Comparison of ENCODE assay signal across 11 mouse cellular contexts in the genomic region with DNA sequence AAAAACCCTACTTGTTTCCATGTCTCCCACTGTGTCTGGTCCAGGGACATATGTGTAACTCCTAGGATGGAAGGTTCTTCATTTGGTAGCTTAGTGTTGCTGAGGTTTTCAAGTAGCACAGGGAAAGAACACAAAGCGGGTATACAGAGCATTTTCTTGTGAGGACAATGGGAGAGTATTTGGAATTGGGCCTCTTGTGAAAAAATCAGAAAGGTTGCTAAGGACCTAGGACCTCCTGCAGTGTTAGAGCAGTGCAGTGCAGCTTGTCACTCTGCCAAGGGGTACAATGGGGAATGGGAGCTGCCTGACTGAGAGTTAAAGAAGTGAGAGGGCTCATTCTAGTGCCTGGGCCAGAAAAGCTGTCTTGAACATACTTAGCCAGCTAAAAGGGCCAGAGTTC.
DNase-seq lines count a peak whose midpoint lies in the region; ATAC-seq and TF ChIP-seq lines count a peak whose summit lies in the region.
"Had no signal": no experiment of that assay in that cellular context is flagged by ENCODE, and none has a peak within 500 bp of the region (broad histone marks: within the 10 kb centered on the region; RNA-seq: fewer than 3 reads in every experiment).

No protein-coding gene starts in this region.

- no peak for TF ChIP-seq CTCF in gastrocnemius, adult 2 months (IDR thresholded peaks at IDR 0.05)

- ATAC-seq in forebrain, embryonic 11.5 days (replicated peaks; ENCODE audit: low FRiP score), result peak; percentile 92
- ATAC-seq in midbrain, embryonic 12.5 days (ENCODE audit: low FRiP score, low read depth), result peak; percentile 94
- no peak for ATAC-seq in intestine, embryonic 15.5 days

- H3K36me3 ChIP-seq in forebrain, embryonic 11.5 days (ENCODE audit: control insufficient read depth, insufficient read depth, low read length), result no peaks in the 10 kb centered on the region
- H3K36me3 ChIP-seq in midbrain, embryonic 12.5 days, result no peaks in the 10 kb centered on the region
- no peaks in the 10 kb centered on the region for H3K36me3 ChIP-seq in intestine, embryonic 15.5 days
- H3K36me3 ChIP-seq: embryonic facial prominence, embryonic 15.5 days had no signal

- H3K4me2 ChIP-seq in forebrain, embryonic 11.5 days (ENCODE audit: low read depth, low read length, severe bottlenecking), result no peak overlapping the region
- H3K4me2 ChIP-seq in midbrain, embryonic 12.5 days (replicated peaks), result no peak overlapping the region
- no peak overlapping the region for H3K4me2 ChIP-seq in intestine, embryonic 15.5 days (replicated peaks)
- H3K4me2 ChIP-seq: embryonic facial prominence, embryonic 15.5 days had no signal

- H3K27me3 ChIP-seq in forebrain, embryonic 11.5 days (ENCODE audit: control insufficient read depth, insufficient read depth, low read length), result no peaks in the 10 kb centered on the region
- no peaks in the 10 kb centered on the region for H3K27me3 ChIP-seq in midbrain, embryonic 12.5 days
- no peaks in the 10 kb centered on the region for H3K27me3 ChIP-seq in intestine, embryonic 15.5 days (replicated peaks)
- H3K27me3 ChIP-seq: embryonic facial prominence, embryonic 15.5 days had no signal

- H3K4me3 ChIP-seq in gastrocnemius, adult 2 months, result no peak overlapping the region
- no peak overlapping the region for H3K4me3 ChIP-seq in forebrain, embryonic 11.5 days (ENCODE audit: low read depth, low read length)
- no peak overlapping the region for H3K4me3 ChIP-seq in midbrain, embryonic 12.5 days
- no peak overlapping the region for H3K4me3 ChIP-seq in intestine, embryonic 15.5 days (replicated peaks)
- H3K4me3 ChIP-seq: embryonic facial prominence, embryonic 15.5 days had no signal

- H3K9ac ChIP-seq in forebrain, embryonic 11.5 days (ENCODE audit: low read length), result no peak overlapping the region
- H3K9ac ChIP-seq in midbrain, embryonic 12.5 days (replicated peaks), result no peak overlapping the region
- H3K9ac ChIP-seq in intestine, embryonic 15.5 days, result no peak overlapping the region
- H3K9ac ChIP-seq: embryonic facial prominence, embryonic 15.5 days; liver, embryonic 14.5 days had no signal

- 14% methylated on average over 1 of the region's 1 CpGs for WGBS in forebrain, embryonic 11.5 days
- WGBS in midbrain, embryonic 12.5 days, result 28% methylated on average over 1 of the region's 1 CpGs
- 88% methylated on average over 1 of the region's 1 CpGs for WGBS in intestine, embryonic 15.5 days

- no peak for DNase-seq in gastrocnemius, adult 2 months
- no peak for DNase-seq in gastrocnemius, adult 8-10 months (ENCODE audit: low spot score in 2 of 2)
- DNase-seq in Muller cell, postnatal 12 days (ENCODE audit: inconsistent ontology term), result peak; percentile 43
- DNase-seq in forebrain, embryonic 11.5 days (ENCODE audit: low spot score), result peak; percentile 61
- no peak for DNase-seq in heart, postnatal 10 days
- DNase-seq in lung, postnatal 10 days, result no peak

- H3K9me3 ChIP-seq in forebrain, embryonic 11.5 days (ENCODE audit: control insufficient read depth, low read length), result no peaks in the 10 kb centered on the region
- 0 out of 2 replicates have a peak, but pooled peaks cover 1% of the 10 kb centered on the region for H3K9me3 ChIP-seq in midbrain, embryonic 12.5 days
- H3K9me3 ChIP-seq in intestine, embryonic 15.5 days, result no peaks in the 10 kb centered on the region
- H3K9me3 ChIP-seq: embryonic facial prominence, embryonic 15.5 days had no signal

- intact Hi-C loops in gastrocnemius, adult 2 months (cut with DNase I), result no loop called here
- intact Hi-C loops in heart, postnatal 10 days (cut with DNase I), result no loop called here

- 0 out of 2 replicates have a peak overlapping the region, but pooled peaks have one; percentile 21 for H3K27ac ChIP-seq in gastrocnemius, adult 2 months
- H3K27ac ChIP-seq in forebrain, embryonic 11.5 days (ENCODE audit: low read depth, low read length), result peak overlapping the region; percentile 65; the same call in 1 of the 2 replicates
- H3K27ac ChIP-seq in midbrain, embryonic 12.5 days (replicated peaks), result peak overlapping the region; percentile 55
- no peak overlapping the region for H3K27ac ChIP-seq in intestine, embryonic 15.5 days
- H3K27ac ChIP-seq: embryonic facial prominence, embryonic 15.5 days; kidney, postnatal 0 days; liver, embryonic 14.5 days had no signal

- H3K4me1 ChIP-seq in forebrain, embryonic 11.5 days (replicated peaks; ENCODE audit: control insufficient read depth, insufficient read depth, low read length), result peaks cover 4% of the 10 kb centered on the region
- peaks cover 14% of the 10 kb centered on the region for H3K4me1 ChIP-seq in midbrain, embryonic 12.5 days
- no peaks in the 10 kb centered on the region for H3K4me1 ChIP-seq in intestine, embryonic 15.5 days (replicated peaks)

Comparison
In these comparisons a context has a peak if more than half of its experiments do, and no peak if none do; other contexts are left out.
1. DNase-seq: peak in Muller cell, postnatal 12 days (single experiment) and forebrain, embryonic 11.5 days (single experiment); none in gastrocnemius, adult 2 months (single experiment), gastrocnemius, adult 8-10 months (0 of 2), heart, postnatal 10 days (0 of 2) and lung, postnatal 10 days (single experiment).